ENCODE assay signal across 11 mouse cellular contexts in the genomic region with DNA sequence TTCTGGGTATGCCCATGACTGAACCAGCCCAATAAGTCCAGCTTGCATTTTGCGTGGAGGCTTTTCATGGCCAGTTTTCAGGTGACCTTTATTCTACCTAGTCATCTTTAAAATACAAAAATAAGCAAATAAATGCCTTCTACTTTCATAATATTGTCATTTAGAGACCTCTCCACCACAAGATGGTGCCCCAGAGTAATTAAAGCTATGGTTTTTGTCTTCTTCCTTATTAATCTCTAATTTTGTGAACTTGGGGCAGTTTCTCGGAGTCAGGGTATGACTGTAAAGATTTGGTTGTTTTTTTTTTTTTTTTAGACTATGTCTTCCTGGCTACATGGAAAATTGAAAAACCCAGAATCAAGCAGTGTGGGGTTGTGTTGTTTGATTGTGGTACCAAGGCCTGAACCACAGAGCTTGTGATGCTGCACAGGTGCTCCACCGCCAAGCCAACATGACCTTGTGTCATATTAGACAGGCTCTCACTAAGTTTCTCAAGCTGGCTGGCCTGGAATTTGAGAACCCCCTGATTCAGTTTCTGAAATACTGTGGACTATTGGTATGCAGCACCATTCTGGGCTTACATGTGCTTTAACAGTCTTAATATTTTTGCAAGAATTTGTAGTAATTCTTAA.
DNase-seq lines count a peak whose midpoint lies in the region; ATAC-seq lines count a peak whose summit lies in the region.
"Had no signal": no experiment of that assay in that cellular context is flagged by ENCODE, and none has a peak within 500 bp of the region (broad histone marks: within the 10 kb centered on the region; RNA-seq: fewer than 3 reads in every experiment).

No protein-coding gene starts in this region.

- DNase-seq in cerebellum, postnatal 10 days: peak; percentile 35 to 49
- DNase-seq in kidney, postnatal 10 days: peak; percentile 24
- DNase-seq in kidney, postnatal 14 days: no peak
- peak; percentile 59 for DNase-seq in A20 (ENCODE audit: low read depth, low spot score)
- peak; percentile 58 for DNase-seq in induced T-regulatory cell, adult 2 months (ENCODE audit: low read depth)
- no peak for DNase-seq in urinary bladder, postnatal 14 days (ENCODE audit: low spot score)
- DNase-seq in spleen, postnatal 14 days (ENCODE audit: low spot score in 2 of 2): no peak
- DNase-seq: gastrocnemius, postnatal 14 days; heart, postnatal 4 days had no signal

- no peak for ATAC-seq in cerebellum, adult (ENCODE audit: insufficient number of reproducible peaks, low FRiP score, low TSS enrichment)
- ATAC-seq: midbrain, embryonic 16.5 days had no signal

Comparison
In these comparisons a context has a peak if more than half of its experiments do, and no peak if none do; other contexts are left out.
1. DNase-seq: peak in cerebellum, postnatal 10 days (2 of 2), kidney, postnatal 10 days (single experiment), A20 (single experiment) and induced T-regulatory cell, adult 2 months (single experiment); none in kidney, postnatal 14 days (single experiment), urinary bladder, postnatal 14 days (single experiment) and spleen, postnatal 14 days (0 of 2).